Mouse (Mus musculus): ENCODE results near the gene Stk17b. TPM values are rescaled to one million over a fixed set of nuclear protein-coding genes. Genes with fewer than 3 reads are reported as not detected.

The Stk17b gene
- 12.8 and 14.2 TPM in 2 replicates for polyA plus RNA-seq (2012; rRNA removed; ENCODE audit: low replicate concordance)

DNA sequence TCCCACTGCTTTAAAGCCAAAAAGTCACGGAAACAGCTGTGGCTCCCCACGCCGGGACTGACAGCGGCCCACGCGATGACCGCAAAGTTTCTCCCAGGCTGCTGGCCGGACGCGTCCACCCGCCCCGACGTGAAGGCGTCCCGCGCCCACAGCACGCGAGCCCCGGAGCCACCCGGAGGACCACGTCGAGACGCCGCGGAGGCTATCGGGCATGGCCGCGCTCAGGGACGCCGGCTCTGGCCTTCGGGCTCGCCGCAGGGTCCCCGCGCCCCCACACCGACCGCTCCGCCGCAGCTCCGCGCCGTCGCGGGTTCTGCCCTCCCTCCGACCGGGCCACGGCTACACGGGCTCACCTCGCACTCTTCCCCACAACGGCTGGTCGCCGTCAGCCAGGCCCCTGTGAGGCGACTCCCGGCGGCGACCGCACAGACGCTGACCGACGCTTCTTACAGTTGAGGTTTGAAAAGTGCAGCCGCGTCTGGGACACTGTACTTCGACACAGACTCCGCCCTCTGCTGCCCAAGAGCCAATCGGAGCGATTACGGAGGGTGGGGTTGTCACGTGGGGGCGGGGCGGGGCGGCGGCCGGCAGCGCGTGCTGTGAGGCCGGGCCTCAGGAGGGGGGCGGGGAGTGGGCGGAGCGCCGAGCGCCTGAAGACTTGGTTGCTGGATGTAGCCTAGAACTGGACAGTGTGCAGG lies at the start of gene Stk17b:
TSS of gene Stk17b (minus strand) at position 504 of the 698 bp plus-strand sequence.

DNA sequence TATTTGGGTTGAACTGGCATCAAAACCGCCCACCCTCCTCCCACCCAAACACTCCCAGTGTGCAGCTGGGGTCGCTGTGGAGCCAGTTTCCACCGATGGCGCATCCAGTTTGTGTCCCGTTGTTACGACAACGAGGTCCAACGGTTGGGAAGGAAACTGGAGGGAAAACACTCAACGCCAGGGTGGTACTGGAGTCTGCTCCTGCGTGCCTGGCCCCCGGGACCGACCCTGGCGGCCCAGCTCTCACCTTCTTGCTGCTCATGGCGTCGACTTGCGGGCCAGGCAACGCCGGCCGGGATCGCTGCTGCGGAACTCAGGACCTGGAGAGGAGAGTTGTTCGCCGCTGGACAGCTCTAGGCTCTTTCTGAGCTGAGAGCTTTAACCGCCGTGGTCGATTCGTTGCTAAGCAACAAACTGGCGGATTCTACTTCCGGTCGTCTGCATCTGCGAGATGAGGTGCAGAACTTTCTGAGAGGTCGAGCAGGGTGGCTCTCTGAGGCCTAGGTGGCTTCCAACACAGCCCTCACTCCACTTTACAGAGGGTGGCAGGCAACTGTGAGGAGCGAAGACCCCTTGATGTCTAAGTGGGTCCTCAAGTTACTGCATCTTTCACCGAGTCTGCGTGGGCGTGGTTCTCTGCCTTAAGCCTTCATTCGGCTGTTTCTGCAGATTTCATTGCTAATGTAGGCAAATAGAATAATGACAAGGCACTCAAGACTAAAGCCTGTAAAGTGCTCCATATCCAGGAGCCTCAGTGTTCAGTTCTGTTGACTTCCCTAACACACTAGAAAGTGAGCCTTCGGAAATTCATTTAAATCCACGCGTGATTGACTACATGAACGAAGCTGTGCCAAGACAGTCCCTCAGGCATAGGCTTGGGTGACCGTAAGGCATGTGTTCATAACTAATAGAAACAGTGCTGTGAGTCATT lies 78.3 kb downstream of the Stk17b start, which contains the start of gene Dnah7a:
TSS of gene Dnah7a (minus strand) at position 354 of the 931 bp plus-strand sequence.

Other genes with a start within 250 kb of the Stk17b start
- 0.01 and 0.03 TPM in 2 replicates for gene Dnah7a, start 78.4 kb downstream of the Stk17b start, polyA plus RNA-seq (2012; rRNA removed; ENCODE audit: low replicate concordance)